Mouse (Mus musculus) liver, embryonic 15.5 days (tissue): ENCODE results near the gene Ehmt1. TPM values are rescaled to one million over a fixed set of nuclear protein-coding genes. Genes with fewer than 3 reads are reported as not detected.
A peak's percentile ranks its signal among the peaks of the same experiment; 100 is the strongest.
"Not testable (repeated sequence)": the region's sequence is repeated elsewhere in the genome, so short reads cannot be mapped to it uniquely, and the experiment has no call there.

Experiments used
- ATAC-seq: fragments of 200-750 bp; cut with Nextera tagmentation; 2 replicates; pipeline ENCODE4 v1.8.0; 2017; ENCODE audit warnings: moderate number of reproducible peaks, mild to moderate bottlenecking, moderate library complexity; ENCODE audit not compliant: insufficient read depth
- H3K27ac ChIP-seq: fragments of 300-500 bp; sonication (generic); replicated peaks from 2 replicates; pipeline ENCODE4 v1.5.1; 2015; ENCODE audit warnings: mild to moderate bottlenecking, inconsistent platforms
- H3K27me3 ChIP-seq: fragments of 300-500 bp; sonication (generic); 2 replicates; pipeline ENCODE4 v1.6.1; 2015; ENCODE audit warnings: mild to moderate bottlenecking, inconsistent platforms
- H3K36me3 ChIP-seq: fragments of 300-500 bp; sonication (generic); replicated peaks from 2 replicates; pipeline ENCODE4 v1.6.1; 2015; ENCODE audit warnings: moderate library complexity, mild to moderate bottlenecking, inconsistent platforms
- H3K4me1 ChIP-seq: fragments of 300-500 bp; sonication (generic); replicated peaks from 2 replicates; pipeline ENCODE4 v1.6.1; 2015; ENCODE audit warnings: inconsistent platforms
- H3K4me2 ChIP-seq: fragments of 300-500 bp; sonication (generic); 2 replicates; pipeline ENCODE4 v1.6.1; 2015; ENCODE audit warnings: moderate library complexity, mild to moderate bottlenecking, inconsistent platforms
- H3K4me3 ChIP-seq: fragments of 300-500 bp; sonication (generic); replicated peaks from 2 replicates; pipeline ENCODE4 v1.5.1; 2015; ENCODE audit warnings: mild to moderate bottlenecking, inconsistent platforms
- H3K9ac ChIP-seq: fragments of 300-500 bp; sonication (generic); 2 replicates; pipeline ENCODE4 v1.6.1; 2015; ENCODE audit warnings: moderate library complexity, mild to moderate bottlenecking, inconsistent platforms
- H3K9me3 ChIP-seq: fragments of 300-500 bp; sonication (generic); replicated peaks from 2 replicates; pipeline ENCODE4 v1.6.1; 2016; ENCODE audit warnings: inconsistent platforms
- WGBS: fragments of 180-500 bp; shearing (Covaris S2); methylation state at CpG from one replicate; pipeline ENCODE4 v1.1.7; 2015; ENCODE audit warnings: mixed read lengths; ENCODE audit not compliant: insufficient replicate concordance; 5-methylcytosine and 5-hydroxymethylcytosine counted together
- polyA plus RNA-seq: library from polyadenylated mRNA; unstranded; fragments of >200 nt; fragmentation: Nextera tagmentation; extraction: Ambion mirVana; gene quantifications from 2 replicates; pipeline ENCODE4 v1.2.1, GENCODE M21; 2015

Ehmt1 gene
- polyA plus RNA-seq: 13.4 and 13.8 TPM in 2 replicates

DNA sequence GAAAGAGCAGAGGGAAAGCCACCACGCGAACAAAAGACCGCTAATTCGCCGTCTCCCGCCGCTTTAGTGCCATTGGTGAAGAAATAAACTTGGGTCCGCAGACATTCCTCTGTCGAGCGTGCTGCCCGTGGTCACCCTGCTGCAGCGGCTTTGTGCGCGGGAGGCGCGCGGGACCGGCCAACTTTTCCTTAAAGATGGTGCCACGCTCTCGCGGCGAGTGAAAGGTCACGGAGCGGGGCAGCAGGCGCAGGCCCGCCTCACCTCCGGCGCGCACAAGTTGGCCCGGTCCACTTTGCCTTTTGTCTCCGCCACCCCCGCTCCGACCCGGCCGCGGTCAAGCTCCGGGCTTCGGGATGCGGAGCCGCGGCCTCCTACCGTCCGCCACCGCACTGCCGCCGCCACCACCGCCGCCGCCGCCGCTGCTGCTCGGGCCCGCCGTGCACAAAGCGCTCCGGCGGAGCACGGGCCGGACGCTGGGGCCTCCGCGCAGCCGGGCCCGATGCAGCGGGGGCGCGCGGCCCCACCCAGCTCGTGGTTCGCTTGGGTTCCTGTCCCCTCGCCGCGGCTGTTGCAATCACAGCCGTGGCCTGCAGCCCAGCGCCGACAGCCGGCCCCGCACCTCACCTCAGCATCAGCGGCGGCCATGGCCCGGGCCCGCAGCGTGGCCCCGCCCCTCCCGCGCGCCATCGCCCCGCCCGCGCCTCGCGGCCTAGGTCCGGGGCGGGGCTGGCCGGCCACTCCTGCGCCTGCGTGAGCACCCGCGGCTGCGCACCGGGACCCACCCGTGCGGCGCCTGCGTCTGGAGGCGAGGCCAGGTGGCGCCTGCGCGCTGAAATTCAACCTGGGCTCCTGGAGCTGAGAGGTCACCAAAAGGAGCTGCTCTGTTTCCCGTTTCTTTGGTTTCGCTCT is at the start of gene Ehmt1:
TSS of gene Ehmt1 (minus strand) at position 685 of the 909 bp plus-strand sequence.
- WGBS: under 1% methylated on average over 111 of the region's 112 CpGs

DNA sequence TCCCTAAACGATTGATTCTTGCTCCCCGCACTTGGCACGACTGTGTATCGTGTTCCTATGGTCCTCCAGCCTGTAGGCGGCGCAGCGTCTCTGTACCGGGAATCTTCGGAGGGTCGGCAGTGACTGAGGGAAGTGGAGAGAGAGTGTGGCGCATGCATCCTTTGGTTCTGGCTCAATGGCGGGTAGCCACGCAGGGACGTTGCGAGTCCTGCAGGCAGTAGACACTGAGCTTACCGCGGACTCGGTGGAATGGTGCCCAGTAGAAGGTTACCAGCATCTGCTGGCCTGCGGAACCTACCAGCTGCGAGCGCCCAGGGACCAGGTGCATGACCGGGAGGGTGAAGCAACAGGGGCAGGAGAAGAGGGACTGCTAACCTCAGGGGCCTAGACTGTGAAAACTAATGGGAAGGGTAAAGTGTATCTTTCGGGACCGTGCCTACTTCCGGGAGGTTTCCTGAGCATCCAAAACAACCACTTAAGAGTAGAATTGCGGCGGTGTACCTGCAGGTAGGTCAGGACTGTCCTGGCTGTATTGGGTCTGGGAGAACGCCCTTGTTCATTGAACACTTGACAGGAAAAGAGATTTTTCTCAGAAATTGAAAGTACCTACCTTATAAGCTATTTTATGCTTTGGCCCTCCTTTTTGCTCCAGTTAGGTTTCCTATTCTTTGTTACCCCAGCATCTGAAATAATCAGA is 43.0 kb upstream of the Ehmt1 start, which contains the start of gene Dph7:
TSS of gene Dph7 (plus strand) at position 97 of the 697 bp plus-strand sequence.
- H3K4me1 ChIP-seq: peaks cover 17% of the 10 kb centered on the region
- peak within 1 kb of the TSS; percentile 69 for H3K4me3 ChIP-seq
- peak within 1 kb of the TSS; percentile 4; the same call in 1 of the 2 replicates for H3K27ac ChIP-seq
- peak; percentile 82 for ATAC-seq
- H3K9ac ChIP-seq: peak within 1 kb of the TSS; percentile 61
- WGBS: under 1% methylated on average over 28 of the region's 28 CpGs
- H3K4me2 ChIP-seq: peak within 1 kb of the TSS; percentile 74
- H3K36me3 ChIP-seq: peaks cover 55% of the 10 kb centered on the region
- no peaks in the 10 kb centered on the region for H3K9me3 ChIP-seq
- H3K27me3 ChIP-seq: no peaks in the 10 kb centered on the region

More for the DNA sequence above, at the start of gene Ehmt1:
- Histone ChIP-seq H3K4me3 (peak within 1 kb of the TSS; percentile 97), H3K36me3 (no peaks in the 10 kb centered on the region), H3K4me1 (peaks cover 25% of the 10 kb centered on the region), H3K9ac (peak within 1 kb of the TSS; percentile 90), H3K9me3 (no peaks in the 10 kb centered on the region), H3K27me3 (no peaks in the 10 kb centered on the region), H3K4me2 (peak within 1 kb of the TSS; percentile 87), H3K27ac (peak within 1 kb of the TSS; percentile 84)
- ATAC-seq: peak; percentile 98

DNA sequence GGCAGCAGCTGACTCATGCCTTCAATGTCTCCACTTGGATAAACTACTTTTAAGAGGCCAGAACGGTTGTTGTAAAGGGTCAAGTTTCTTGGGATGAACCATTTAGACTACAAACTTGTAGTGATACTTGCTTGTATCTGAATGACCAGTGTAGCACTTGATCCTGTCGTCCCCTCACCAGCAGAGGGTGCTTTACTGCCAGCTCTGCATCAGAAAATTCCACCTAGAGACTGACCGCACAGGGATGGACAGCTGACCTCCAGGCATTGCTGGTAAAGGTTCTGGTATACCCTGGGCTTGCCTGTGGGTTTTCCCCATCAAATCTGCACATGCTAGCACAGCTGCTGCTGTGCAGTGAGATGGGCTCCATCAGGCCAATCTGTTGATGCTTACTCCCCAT is 41.5 kb upstream of the Ehmt1 start:
- Histone ChIP-seq H3K27me3 (no peaks in the 10 kb centered on the region), H3K4me2 (no peak overlapping the region), H3K36me3 (peaks cover 59% of the 10 kb centered on the region), H3K27ac (no peak overlapping the region), H3K9me3 (no peaks in the 10 kb centered on the region), H3K4me1 (peaks cover 17% of the 10 kb centered on the region), H3K9ac (no peak overlapping the region), H3K4me3 (no peak overlapping the region)
- no peak for ATAC-seq
- 46% methylated on average over 3 of the region's 3 CpGs for WGBS

DNA sequence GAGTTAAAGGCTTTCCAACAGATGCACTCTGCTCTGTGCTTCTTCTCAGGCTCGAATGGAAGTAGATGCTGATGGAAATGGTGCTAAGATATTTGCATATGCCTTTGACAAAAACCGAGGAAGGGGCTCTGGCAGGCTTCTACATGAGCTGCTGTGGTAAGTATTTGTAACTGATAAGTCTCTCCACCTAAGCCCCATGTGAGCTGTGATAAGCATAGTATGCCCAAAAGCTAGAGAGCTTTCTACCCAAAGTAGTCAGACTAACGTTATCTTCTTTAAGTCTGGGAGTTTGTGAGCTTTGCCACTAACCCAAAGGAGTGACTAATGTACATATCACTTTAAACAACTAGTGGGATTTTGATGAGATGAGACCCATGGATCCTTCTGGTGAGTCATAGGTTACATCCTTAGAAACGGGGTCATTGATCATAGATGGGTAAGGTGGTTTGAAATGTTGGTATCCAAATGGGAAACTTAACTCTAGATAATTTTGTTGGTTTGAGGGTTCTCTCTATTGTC is 33.2 kb upstream of the Ehmt1 start:
- Histone ChIP-seq H3K36me3 (peaks cover 61% of the 10 kb centered on the region), H3K27me3 (no peaks in the 10 kb centered on the region), H3K9me3 (no peaks in the 10 kb centered on the region), H3K4me3 (peak overlapping the region; percentile 21), H3K4me1 (peaks cover 56% of the 10 kb centered on the region), H3K27ac (peak overlapping the region; percentile 77), H3K9ac (peak overlapping the region; percentile 26; the same call in 1 of the 2 replicates), H3K4me2 (peak overlapping the region; percentile 46)
- 21% methylated on average over 4 of the region's 4 CpGs for WGBS
- peak; percentile 11; the same call in 1 of the 2 replicates for ATAC-seq

DNA sequence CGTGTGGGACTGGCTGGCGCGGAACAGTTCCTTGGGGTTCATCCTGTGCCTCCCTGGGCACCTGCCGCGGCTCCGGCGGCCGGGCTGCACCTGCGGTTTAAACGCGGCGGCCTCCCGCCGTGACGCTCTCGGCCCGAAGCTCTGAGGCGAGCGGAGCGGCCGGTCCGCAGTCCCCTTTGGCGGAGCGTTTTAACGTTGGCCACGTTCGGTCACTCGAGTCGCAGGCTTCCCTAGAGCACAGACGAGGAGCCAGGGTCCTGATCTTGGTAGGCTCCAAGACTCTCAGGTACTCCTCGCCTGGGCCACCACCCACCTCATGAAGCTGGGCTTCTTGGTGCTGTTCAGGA is 30.7 kb upstream of the Ehmt1 start:
- H3K36me3 ChIP-seq: peaks cover 37% of the 10 kb centered on the region
- peak; percentile 36; the same call in 1 of the 2 replicates for ATAC-seq
- peak overlapping the region; percentile 100 for H3K4me2 ChIP-seq
- H3K4me1 ChIP-seq: peaks cover 56% of the 10 kb centered on the region
- peak overlapping the region; percentile 76 for H3K27ac ChIP-seq
- H3K9ac ChIP-seq: peak overlapping the region; percentile 92
- peak overlapping the region; percentile 92 for H3K4me3 ChIP-seq
- no peaks in the 10 kb centered on the region for H3K9me3 ChIP-seq
- WGBS: under 1% methylated on average over 31 of the region's 31 CpGs
- H3K27me3 ChIP-seq: no peaks in the 10 kb centered on the region

DNA sequence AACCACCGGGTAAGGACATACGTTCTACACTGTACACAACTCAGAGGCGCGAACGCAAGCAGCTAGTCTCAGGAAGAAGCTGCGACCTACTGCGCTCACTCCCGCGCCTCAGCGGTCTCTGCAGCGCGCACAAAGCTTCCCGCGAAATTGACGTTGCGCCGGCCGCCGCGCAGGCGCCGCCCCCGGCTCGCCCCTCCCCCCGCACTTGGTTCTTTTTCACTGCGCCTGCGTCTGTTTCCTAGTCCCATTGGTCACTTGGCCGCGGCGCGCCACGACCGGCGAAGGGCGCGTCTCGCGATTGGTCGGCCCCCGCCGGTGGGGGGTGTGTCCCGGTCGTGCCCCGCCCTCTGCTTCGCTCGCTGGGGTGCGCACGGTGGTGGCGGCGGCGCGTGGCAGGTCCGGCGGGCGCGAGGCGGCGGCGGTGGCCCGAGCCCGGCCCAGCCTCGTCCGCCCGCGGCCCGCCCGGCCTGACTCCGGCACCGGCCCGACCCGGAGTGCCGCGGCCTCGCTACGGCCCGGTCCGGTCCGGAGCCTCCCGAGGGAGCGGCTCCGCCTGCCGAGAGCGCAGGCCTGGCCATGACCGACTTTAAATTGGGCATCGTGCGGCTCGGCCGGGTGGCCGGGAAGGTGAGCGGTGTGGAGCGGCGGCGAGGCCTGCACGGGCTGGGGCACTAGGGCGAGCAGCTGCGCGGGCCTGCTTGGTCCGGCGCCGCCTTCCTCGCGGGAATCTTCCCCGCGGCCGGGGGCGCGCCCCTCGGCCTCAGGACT is 30.2 kb upstream of the Ehmt1 start, which contains the start of gene Zmynd19:
TSS of gene Zmynd19 (plus strand) at position 372 of the 768 bp plus-strand sequence.
- Histone ChIP-seq H3K4me1 (peaks cover 50% of the 10 kb centered on the region), H3K4me3 (peak within 1 kb of the TSS; percentile 92), H3K27me3 (no peaks in the 10 kb centered on the region), H3K27ac (peak within 1 kb of the TSS; percentile 76), H3K4me2 (peak within 1 kb of the TSS; percentile 100), H3K9me3 (no peaks in the 10 kb centered on the region), H3K36me3 (peaks cover 31% of the 10 kb centered on the region), H3K9ac (peak within 1 kb of the TSS; percentile 92)
- peak; percentile 95 for ATAC-seq
- under 1% methylated on average over 108 of the region's 108 CpGs for WGBS

DNA sequence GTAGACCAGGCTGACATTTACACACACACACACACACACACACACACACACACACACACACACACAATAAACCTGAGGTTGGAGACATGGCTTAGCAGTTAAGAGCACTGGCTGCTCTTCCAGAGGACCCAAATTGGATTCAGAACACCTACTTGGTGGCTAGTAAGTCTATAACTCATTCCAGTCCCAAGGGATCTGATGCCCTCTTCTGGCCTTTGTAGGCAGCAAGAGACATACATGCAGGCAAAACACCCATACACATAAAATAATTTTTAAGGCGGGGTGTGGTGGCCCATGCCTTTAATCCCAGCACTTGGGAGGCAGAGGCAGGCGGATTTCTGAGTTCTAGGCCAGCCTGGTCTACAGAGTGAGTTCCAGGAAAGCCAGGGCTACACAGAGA is 24.9 kb upstream of the Ehmt1 start:
- not testable (repeated sequence) for H3K4me1 ChIP-seq, ATAC-seq, H3K4me3 ChIP-seq, H3K4me2 ChIP-seq, H3K36me3 ChIP-seq, H3K9ac ChIP-seq, H3K27ac ChIP-seq, H3K27me3 ChIP-seq, H3K9me3 ChIP-seq
- WGBS: 24% methylated on average over 2 of the region's 2 CpGs

DNA sequence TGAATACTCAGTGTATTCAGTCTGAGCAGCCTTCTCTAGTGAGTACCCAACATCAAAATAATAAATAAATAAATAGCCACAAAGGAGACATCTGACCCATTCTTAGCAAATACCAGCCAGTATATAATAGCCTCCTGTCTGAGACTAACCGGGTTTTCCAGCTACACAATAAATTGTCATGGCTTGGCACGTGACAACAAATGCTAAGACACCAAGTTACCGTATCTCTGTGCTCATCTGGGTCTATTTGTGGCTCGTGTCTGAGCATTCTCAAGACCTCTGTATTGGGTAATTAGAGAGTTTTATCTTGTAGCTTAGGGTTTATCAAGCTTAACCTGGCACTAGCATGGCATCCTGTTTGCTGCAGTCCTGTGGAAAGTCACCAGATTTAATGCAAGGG is 22.7 kb upstream of the Ehmt1 start:
- 47% methylated on average over 4 of the region's 4 CpGs for WGBS
- Histone ChIP-seq H3K36me3 (no peaks in the 10 kb centered on the region), H3K4me3 (no peak overlapping the region), H3K27ac (no peak overlapping the region), H3K9ac (no peak overlapping the region), H3K4me1 (no peaks in the 10 kb centered on the region), H3K27me3 (peaks cover 24% of the 10 kb centered on the region), H3K4me2 (no peak overlapping the region), H3K9me3 (no peaks in the 10 kb centered on the region)
- no peak for ATAC-seq

DNA sequence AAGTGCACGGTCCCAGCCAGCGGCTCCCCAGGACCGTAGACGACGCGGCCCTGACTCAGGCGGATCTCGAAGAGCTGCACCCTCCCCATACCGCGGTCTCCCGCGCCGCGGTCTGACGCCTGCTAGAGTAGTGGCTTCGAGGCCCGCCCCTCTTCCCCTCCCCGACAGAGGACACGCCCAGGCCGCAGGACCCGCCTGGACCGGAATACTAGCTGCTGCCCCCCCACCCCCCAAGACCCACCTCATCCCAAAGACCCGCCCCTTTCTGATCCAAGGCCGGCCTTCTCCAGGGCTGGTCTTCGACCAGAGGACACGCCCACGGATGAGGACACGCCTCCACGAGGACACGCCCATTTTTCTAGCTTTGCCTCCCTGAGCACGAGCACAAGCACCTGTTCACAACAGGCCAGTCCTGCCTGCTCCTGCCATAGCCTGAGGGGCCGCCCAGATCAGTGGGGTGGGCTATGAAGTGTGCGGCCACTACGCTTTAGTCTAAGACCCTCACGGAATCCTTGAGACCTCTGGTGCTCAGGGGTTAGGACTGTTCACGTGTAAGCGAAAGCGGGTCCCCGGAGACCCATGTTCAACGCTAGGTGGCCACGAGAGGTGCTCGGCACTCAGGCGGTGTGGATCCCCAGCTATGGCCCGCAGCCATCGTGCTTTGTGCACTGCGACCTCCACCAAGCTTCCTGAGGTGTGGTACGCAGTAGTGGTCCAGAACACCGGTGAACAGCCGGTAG is 15.8 kb upstream of the Ehmt1 start, which contains the start of gene Arrdc1:
TSS of gene Arrdc1 (minus strand) at position 196 of the 740 bp plus-strand sequence.
- WGBS: under 1% methylated on average over 49 of the region's 49 CpGs
- no peaks in the 10 kb centered on the region for H3K36me3 ChIP-seq
- peak within 1 kb of the TSS; percentile 100 for H3K4me2 ChIP-seq
- peak within 1 kb of the TSS; percentile 79 for H3K4me3 ChIP-seq
- ATAC-seq: peak; percentile 92
- peaks cover 26% of the 10 kb centered on the region for H3K4me1 ChIP-seq
- peak within 1 kb of the TSS; percentile 74 for H3K9ac ChIP-seq
- H3K9me3 ChIP-seq: no peaks in the 10 kb centered on the region
- H3K27me3 ChIP-seq: peaks cover 27% of the 10 kb centered on the region
- peak within 1 kb of the TSS; percentile 88 for H3K27ac ChIP-seq
